Mouse (Mus musculus) cerebellum, adult 2 months (tissue): Measurements from ENCODE around the gene Epb41.
A peak's percentile ranks its signal among the peaks of the same experiment; 100 is the strongest.

Experiments
- CTCF ChIP-seq: fragments of 200-500 bp; IDR thresholded peaks from 2 replicates; pipeline ENCODE4 v1.5.1; 2011; ENCODE audit warnings: low read depth, mild to moderate bottlenecking, control low read depth, low read length, moderate library complexity, borderline replicate concordance; ENCODE audit not compliant: insufficient read depth
- POLR2A ChIP-seq: fragments of 200-500 bp; IDR thresholded peaks from 2 replicates; pipeline ENCODE4 v1.6.1; 2011; ENCODE audit warnings: low read length, control low read depth, borderline replicate concordance; ENCODE audit not compliant: insufficient read depth

DNA sequence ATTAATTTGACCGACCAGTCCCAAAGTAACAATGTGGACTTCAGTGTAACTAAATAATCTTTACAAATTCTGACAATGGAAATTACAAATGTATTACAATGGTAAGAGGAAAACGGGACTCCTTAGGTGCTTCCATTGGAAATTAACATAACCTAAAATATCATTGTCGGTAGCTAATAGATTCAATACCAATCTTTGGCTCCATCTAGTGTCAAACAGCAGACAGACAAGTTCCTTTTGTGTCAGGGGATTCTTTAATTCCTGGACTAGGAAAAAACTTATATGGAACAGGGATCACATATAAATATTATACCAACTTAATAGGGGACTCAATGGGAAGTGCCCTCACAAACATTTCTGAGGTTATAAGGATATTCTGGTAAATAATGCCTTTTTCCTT lies 26.0 kb upstream of the Epb41 start:
- peak; percentile 33; the same call in 1 of the 2 replicates for TF ChIP-seq CTCF
- TF ChIP-seq POLR2A: no peak
